Mouse (Mus musculus) forebrain, embryonic 14.5 days (tissue): ENCODE data around the gene Rnase9. TPM values are rescaled to one million over a fixed set of nuclear protein-coding genes. Genes with fewer than 3 reads are reported as not detected.

ENCODE experiments used
- ATAC-seq: fragments of 200-750 bp; cut with Nextera tagmentation; 2 replicates; pipeline ENCODE4 v1.8.0; 2017; ENCODE audit warnings: mild to moderate bottlenecking, moderate library complexity
- DNase-seq: peaks from one replicate; pipeline ENCODE4 v3.0.0-alpha.2; 2015; ENCODE audit warnings: low spot score
- H3K27ac ChIP-seq: fragments of 300-500 bp; sonication (generic); 2 replicates; pipeline ENCODE4 v1.5.1; 2014; ENCODE audit warnings: low read depth, mild to moderate bottlenecking, control low read depth, low read length, moderate library complexity
- H3K27me3 ChIP-seq: fragments of 300-500 bp; sonication (generic); replicated peaks from 2 replicates; pipeline ENCODE4 v1.6.1; 2014; ENCODE audit warnings: low read length, control low read depth, mixed read lengths; ENCODE audit not compliant: control insufficient read depth, insufficient read depth
- H3K36me3 ChIP-seq: fragments of 300-500 bp; sonication (generic); 2 replicates; pipeline ENCODE4 v1.6.1; 2014; ENCODE audit warnings: low read length, control low read depth; ENCODE audit not compliant: control insufficient read depth, insufficient read depth
- H3K4me1 ChIP-seq: fragments of 300-500 bp; sonication (generic); 2 replicates; pipeline ENCODE4 v1.6.1; 2014; ENCODE audit warnings: antibody characterized with exemption, low read length, control low read depth; ENCODE audit not compliant: control insufficient read depth, insufficient read depth
- H3K4me2 ChIP-seq: fragments of 300-500 bp; sonication (generic); 2 replicates; pipeline ENCODE4 v1.6.1; 2014; ENCODE audit warnings: mild to moderate bottlenecking, control low read depth, low read length
- H3K4me3 ChIP-seq: fragments of 300-500 bp; sonication (generic); 2 replicates; pipeline ENCODE4 v1.5.1; 2014; ENCODE audit warnings: low read depth, low read length, control low read depth
- H3K9ac ChIP-seq: fragments of 300-500 bp; sonication (generic); 2 replicates; pipeline ENCODE4 v1.6.1; 2014; ENCODE audit warnings: mild to moderate bottlenecking, low read length, control low read depth, moderate library complexity
- H3K9me3 ChIP-seq: fragments of 300-500 bp; sonication (generic); replicated peaks from 2 replicates; pipeline ENCODE4 v1.6.1; 2016; ENCODE audit warnings: low read length, control low read depth, mixed read lengths; ENCODE audit not compliant: control insufficient read depth
- WGBS: fragments of 180-500 bp; shearing (Covaris S2); extraction: QIAGEN DNeasy Blood & Tissue Kit; methylation state at CpG from one replicate; pipeline ENCODE4 v1.1.7; 2014; 5-methylcytosine and 5-hydroxymethylcytosine counted together
- polyA plus RNA-seq: library from polyadenylated mRNA; unstranded; fragments of >200 nt; fragmentation: Nextera tagmentation; extraction: Ambion mirVana; gene quantifications from 2 replicates; pipeline ENCODE4 v1.2.1, GENCODE M21; 2014

Rnase9 gene
- polyA plus RNA-seq, 1 experiment from 2014 or later: not detected

GRCm38 (mm10) chr14:51007152-51007801 lies 34.4 kb downstream of the Rnase9 start, which contains the start of gene Rnase10:
Gene Rnase10, plus strand, starts transcription at chr14:51007751.
- Histone ChIP-seq H3K4me3 (no peak within 1 kb of the TSS), H3K27ac (no peak within 1 kb of the TSS), H3K4me2 (no peak within 1 kb of the TSS), H3K4me1 (no peaks in the 10 kb centered on the region), H3K9me3 (no peaks in the 10 kb centered on the region), H3K36me3 (no peaks in the 10 kb centered on the region), H3K27me3 (no peaks in the 10 kb centered on the region), H3K9ac (no peak within 1 kb of the TSS)
- 92% methylated on average over 8 of the region's 8 CpGs for WGBS
- ATAC-seq (no peak), DNase-seq (no peak)

- H3K4me2 ChIP-seq: no peak overlapping the region
- no peaks in the 10 kb centered on the region for H3K27me3 ChIP-seq
- no peaks in the 10 kb centered on the region for H3K9me3 ChIP-seq
- no peaks in the 10 kb centered on the region for H3K36me3 ChIP-seq
- WGBS: 90% methylated on average over 2 of the region's 2 CpGs
- no peak overlapping the region for H3K27ac ChIP-seq
- no peaks in the 10 kb centered on the region for H3K4me1 ChIP-seq
- ATAC-seq (no peak), DNase-seq (no peak)
- H3K4me3 ChIP-seq: no peak overlapping the region
- no peak overlapping the region for H3K9ac ChIP-seq
Observed at GRCm38 (mm10) chr14:50997999-50998666, 43.5 kb downstream of the Rnase9 start.

- DNase-seq (no peak), ATAC-seq (no peak)
- Histone ChIP-seq H3K36me3 (no peaks in the 10 kb centered on the region), H3K27ac (no peak overlapping the region), H3K4me3 (no peak overlapping the region), H3K4me1 (no peaks in the 10 kb centered on the region), H3K27me3 (no peaks in the 10 kb centered on the region), H3K4me2 (no peak overlapping the region), H3K9me3 (no peaks in the 10 kb centered on the region), H3K9ac (no peak overlapping the region)
- WGBS: 88% methylated on average over 3 of the region's 3 CpGs
Observed at GRCm38 (mm10) chr14:50997088-50997487, 44.6 kb downstream of the Rnase9 start.

- ATAC-seq (no peak), DNase-seq (no peak)
- H3K4me1 ChIP-seq: no peaks in the 10 kb centered on the region
- H3K9ac ChIP-seq: no peak overlapping the region
- H3K27ac ChIP-seq: no peak overlapping the region
- no peak overlapping the region for H3K4me3 ChIP-seq
- WGBS: 89% methylated on average over 3 of the region's 3 CpGs
- H3K36me3 ChIP-seq: no peaks in the 10 kb centered on the region
- no peak overlapping the region for H3K4me2 ChIP-seq
- H3K27me3 ChIP-seq: no peaks in the 10 kb centered on the region
- no peaks in the 10 kb centered on the region for H3K9me3 ChIP-seq
Observed at GRCm38 (mm10) chr14:50991037-50991436, 50.6 kb downstream of the Rnase9 start.

Other genes with a start within 250 kb of the Rnase9 start
- gene Ccnb1ip1, start 234.1 kb downstream of the Rnase9 start, polyA plus RNA-seq: 0.11 TPM in 1 of 2 replicates, not detected in the other
- gene Parp2, start 234.0 kb downstream of the Rnase9 start, polyA plus RNA-seq: 58.7 and 60.9 TPM in 2 replicates
- 1.3 and 2.5 TPM in 2 replicates for gene Tep1, start 171.3 kb downstream of the Rnase9 start, polyA plus RNA-seq
- gene Klhl33, start 144.4 kb downstream of the Rnase9 start, polyA plus RNA-seq: 0.25 and 0.36 TPM in 2 replicates
- gene Osgep, start 117.0 kb downstream of the Rnase9 start, polyA plus RNA-seq: 160 and 180 TPM in 2 replicates
- 322 and 355 TPM in 2 replicates for gene Apex1, start 116.9 kb downstream of the Rnase9 start, polyA plus RNA-seq
- 81.4 and 86.0 TPM in 2 replicates for gene Pip4p1, start 111.0 kb downstream of the Rnase9 start, polyA plus RNA-seq
- gene Pnp, start 110.8 kb downstream of the Rnase9 start, polyA plus RNA-seq: 20.5 and 28.2 TPM in 2 replicates
- gene Gm49342, start 97.4 kb downstream of the Rnase9 start, polyA plus RNA-seq: 2.5 TPM in 1 of 2 replicates, not detected in the other
- 0.46 and 0.69 TPM in 2 replicates for gene Pnp2, start 85.9 kb downstream of the Rnase9 start, polyA plus RNA-seq
- gene Rnase10, start 34.1 kb downstream of the Rnase9 start, polyA plus RNA-seq: not detected in 2 replicates
- gene Rnase11, start 8.3 kb upstream of the Rnase9 start, polyA plus RNA-seq: not detected in 2 replicates
- not detected in 2 replicates for gene Rnase12, start 15.8 kb upstream of the Rnase9 start, polyA plus RNA-seq
- gene Olfr750, start 32.6 kb upstream of the Rnase9 start, polyA plus RNA-seq: not detected in 2 replicates
- gene Rnase4, start 49.2 kb upstream of the Rnase9 start, polyA plus RNA-seq: 11.5 and 14.2 TPM in 2 replicates
- gene Ang, start 49.3 kb upstream of the Rnase9 start, polyA plus RNA-seq: 2.2 and 2.8 TPM in 2 replicates
- not detected in 2 replicates for gene Eddm3b, start 72.6 kb upstream of the Rnase9 start, polyA plus RNA-seq
- 0.33 and 1.3 TPM in 2 replicates for gene Rnase6, start 82.0 kb upstream of the Rnase9 start, polyA plus RNA-seq
- gene Rnase1, start 104.9 kb upstream of the Rnase9 start, polyA plus RNA-seq: 0.18 TPM in 1 of 2 replicates, not detected in the other
- gene Rnase2b, start 120.4 kb upstream of the Rnase9 start, polyA plus RNA-seq: not detected in 2 replicates
- not detected in 2 replicates for gene Ang2, start 157.3 kb upstream of the Rnase9 start, polyA plus RNA-seq
- gene Ear14, start 161.5 kb upstream of the Rnase9 start, polyA plus RNA-seq: not detected in 2 replicates
- gene Rnase2a, start 214.2 kb upstream of the Rnase9 start, polyA plus RNA-seq: not detected in 2 replicates